Mouse (Mus musculus): ENCODE data around the gene Inpp5a.
"Not testable (repeated sequence)": the region's sequence is repeated elsewhere in the genome, so short reads cannot be mapped to it uniquely, and the experiment has no call there.

The Inpp5a gene

DNA sequence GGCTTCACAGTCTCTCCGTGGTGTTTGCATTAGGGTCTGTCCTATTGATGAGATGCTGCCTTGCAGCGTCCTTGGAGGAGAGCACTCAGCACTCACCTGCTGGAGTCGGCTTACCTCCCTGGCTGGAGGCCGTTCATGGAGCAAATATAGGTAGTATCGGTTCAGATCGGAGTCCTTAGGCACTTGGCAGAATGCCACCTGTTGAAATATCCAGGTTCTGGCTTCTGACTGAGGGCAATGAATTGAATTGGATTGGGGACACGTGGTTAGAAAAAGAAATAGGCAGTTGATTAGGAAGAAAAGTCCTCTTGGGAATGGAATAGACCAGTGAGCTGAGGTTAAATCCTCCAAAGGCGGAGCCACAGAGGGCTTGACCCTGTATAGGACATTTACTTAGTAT lies 12.9 kb downstream of the Inpp5a start:
- peak; percentile 47 for DNase-seq

DNA sequence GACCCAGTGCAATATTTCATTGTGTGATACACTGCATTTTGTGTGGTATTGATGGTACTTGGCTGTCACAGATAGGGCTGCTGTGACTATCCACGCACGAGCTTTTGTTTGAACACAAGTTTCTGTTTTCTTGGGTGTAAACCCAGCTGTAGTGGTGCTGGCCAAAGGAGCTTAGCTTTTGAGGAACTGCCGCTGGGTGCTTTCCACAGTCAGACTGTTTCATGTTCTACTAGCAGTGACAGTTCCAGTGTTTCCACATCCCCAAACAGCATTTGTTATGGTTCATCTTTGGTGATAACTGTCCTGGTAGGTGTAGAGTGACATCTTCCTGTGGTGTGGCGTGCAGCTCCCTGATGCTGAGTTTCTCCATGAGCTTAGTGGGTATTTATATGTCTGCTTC lies 13.8 kb downstream of the Inpp5a start:
- DNase-seq: no peak

DNA sequence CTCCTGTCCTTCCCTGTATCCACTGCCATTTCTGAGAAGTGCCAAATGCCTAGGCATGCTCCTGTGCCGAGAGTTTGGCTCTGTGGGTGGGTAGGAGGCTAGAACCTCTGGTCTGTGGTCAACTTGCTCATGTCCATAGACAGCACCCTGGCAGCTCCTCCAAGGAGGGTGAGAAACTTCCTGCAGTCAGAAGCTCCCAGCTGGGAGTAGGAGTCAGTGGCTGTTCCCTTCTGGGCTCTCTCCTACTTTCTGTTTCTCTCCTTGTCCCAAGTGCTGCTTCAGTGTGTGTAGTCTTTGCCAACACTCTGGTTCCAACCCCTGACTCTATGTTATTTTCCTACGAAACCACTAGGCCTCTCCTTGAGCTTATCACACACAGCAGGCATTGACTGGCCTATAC lies 17.7 kb downstream of the Inpp5a start:
- DNase-seq: no peak

DNA sequence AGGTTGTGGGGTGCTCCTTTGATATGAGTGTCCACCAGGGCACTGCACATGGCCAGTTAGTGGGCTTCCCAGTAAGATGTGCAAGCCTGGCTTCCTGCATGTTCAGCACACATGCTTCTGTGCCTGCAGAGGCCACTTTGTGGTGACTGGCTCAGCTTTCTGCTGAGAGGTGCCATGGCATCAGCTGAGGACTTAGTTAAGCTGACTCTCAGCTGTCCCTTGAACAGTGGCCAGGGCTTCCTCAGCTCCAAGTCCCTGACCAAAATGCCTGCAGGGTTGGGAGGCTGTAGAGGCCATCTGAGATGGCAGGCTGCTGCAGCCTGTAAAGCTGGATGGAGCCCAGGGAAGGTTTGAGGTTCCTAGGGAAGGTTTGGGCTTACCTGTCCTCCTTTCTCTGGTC lies 19.1 kb downstream of the Inpp5a start:
- DNase-seq: peak; percentile 90

DNA sequence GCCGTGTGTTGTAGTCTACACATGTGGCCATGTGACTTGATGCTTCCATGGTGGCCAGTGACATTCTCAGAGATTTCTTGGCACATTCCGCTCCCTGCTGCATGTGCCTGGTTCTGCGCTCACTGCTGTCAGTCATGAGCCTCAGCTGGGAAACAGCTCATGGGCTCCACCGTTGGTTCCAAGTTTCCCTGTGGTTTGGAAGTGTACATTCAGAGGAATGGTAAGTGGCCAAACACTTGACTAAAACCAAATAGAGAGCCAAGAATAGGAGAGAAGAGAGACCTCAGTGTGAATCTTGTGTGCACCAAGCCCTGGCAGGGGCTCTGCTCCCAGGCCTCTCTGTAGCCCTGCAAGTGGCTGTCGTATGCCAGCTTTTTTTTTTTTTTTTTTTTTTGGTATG lies 21.0 kb downstream of the Inpp5a start:
- no peak for DNase-seq

DNA sequence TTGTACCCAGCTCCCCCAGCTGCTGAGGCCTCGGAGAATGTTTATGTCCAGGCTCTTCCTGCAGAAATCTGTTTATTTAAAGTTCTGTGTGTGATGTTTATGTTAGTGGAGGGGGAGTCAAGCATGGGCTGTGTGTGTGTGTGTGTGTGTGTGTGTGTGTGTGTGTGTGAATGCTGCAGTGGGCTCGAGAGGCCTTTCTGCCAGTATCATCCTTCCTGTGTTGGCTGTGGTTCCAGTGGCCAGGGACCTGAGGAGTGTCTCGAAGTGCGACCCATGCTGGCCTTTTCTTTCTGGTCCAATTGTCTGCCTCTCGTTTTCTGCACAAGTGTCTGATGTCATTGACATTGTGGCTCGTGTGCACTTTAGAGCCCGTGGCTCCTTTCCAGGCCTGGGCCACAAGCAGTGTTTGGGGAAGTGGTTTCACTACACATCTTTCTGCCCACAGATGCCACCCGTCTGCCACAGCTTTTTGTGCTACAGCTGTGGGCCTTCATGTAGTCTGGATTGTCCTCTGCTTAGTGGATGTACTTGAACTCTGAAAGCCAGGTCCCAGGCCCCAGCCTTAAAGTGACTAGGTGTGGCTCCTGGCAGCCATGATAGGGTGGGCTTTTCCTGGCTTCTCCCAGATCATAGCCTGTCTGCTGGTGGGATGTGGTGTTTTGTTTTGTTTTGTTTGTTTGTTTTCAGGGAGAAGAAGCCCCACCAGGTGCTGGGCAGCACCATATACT lies 23.5 kb downstream of the Inpp5a start:
- DNase-seq: no peak

DNA sequence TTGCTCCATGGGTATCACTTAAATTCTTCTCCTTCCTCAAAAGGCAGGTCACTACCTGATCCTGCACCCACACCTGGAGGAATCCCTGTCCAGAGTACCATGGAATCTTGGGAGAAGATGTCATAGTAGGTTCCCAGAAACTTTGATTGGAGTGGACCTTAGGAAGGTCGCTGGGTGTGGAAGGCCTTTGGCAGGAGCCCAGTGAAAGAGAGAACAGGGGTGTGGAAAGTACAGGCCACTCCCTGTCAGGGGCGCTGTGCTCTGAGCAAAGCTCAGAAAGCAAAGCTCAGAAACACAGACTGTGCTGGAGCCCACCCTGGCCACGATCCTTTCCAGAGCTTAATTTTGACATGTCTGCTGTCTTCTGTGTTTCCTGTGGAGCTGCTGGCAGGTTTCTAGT lies 24.5 kb downstream of the Inpp5a start:
- no peak for DNase-seq

DNA sequence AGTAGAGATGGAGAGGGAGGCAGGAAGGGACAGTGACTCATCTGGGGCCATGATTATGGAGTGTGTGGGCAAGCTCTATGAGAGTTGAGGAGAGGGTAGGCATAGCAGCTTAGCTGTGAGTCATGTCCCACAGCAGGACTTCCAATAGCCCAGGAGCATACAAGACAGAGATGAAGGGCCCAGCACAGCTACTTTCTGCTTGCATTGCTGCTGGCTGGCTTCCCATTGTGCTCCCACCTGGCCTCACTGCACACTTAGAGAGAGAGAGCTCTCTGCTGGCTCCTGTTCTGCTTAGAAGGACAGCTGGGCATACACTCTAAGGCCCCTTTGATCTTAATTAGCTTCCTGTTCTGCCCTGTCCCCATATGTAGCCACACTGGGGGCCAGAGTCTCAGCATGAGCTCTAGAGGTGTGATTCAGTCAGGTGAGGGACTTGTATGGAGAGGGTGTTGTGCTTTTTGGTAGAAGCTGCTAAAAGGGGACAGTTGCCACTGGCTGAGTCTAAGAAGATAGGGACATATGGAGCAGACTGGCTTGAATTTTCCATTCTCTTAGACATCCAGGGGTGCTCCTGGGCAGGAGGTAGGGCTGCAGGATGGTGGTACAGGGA lies 26.8 kb downstream of the Inpp5a start:
- peak; percentile 75 for DNase-seq

DNA sequence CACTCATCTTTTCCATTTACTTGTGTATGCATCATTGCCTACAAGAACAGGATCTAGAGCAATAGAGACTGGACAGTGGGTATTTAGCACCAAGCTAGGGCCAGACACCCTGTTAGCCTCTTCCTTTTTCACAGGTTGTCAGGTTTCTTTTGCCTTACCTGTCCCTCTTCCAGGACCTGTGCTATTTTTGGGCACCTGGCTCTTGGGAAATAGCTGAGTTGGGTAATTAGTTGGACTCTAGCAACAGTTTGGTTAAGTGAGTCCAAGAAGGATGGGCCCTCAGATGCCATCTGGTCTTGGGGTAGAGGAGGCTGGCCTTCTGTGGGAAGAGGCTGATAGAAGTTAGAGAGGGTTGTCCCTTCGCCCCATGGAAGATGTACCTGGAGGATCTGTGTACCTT lies 29.5 kb downstream of the Inpp5a start:
- no peak for DNase-seq

DNA sequence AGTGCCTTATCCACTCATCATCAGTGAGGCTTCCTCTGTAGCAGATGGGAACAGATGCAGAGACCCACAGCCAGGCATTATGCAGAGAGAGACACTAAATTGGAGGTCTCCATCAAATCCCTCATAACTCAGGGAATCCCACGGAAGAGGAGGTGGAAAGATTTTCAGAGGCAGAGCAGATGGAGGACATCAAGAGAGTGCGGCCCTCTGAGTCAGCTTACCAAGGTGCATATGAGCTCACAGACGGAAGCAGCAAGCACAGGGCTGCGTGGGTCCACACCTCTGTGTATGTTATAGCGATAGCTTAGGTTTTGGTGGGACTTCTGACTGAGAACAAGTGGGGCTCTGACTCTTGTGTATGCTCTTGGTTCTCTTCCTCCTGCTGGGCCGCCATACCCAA lies 33.9 kb downstream of the Inpp5a start:
- DNase-seq: no peak

DNA sequence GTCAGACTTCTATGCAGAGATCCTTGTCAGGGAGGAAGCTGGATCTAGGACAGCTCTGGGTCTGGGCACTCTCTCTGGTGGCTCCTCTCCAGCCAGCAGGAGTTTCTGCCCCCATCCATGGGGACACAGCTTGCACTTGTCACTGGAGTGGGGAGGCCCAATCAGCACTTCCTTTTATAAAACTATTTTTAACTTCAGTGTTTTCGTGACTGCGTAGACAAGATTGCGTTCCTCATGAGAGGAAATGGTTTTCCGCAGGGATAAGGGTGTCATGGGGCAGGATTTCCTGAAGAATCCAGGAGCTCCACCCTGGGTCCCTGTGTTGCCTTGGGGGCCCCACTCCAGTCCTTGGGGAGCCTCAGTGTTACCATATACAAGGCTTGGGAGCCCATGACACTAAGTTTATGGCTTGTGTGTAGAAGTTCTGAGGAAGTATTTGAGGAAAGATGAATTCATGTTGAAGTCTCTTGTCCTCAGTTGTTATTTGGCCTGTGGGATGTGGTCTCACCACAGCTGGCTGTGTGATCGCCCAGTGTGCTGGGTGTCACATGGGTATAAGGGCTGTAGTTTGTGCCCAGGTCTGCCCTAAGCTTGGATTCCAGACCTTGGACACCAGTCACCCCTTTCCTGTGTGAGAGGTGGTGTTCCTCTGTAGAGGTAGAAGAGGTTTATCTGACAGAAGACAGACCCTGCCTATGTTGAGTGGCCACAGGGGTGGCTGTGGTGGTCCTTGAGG lies 45.4 kb downstream of the Inpp5a start:
- peak; percentile 68 for DNase-seq

DNA sequence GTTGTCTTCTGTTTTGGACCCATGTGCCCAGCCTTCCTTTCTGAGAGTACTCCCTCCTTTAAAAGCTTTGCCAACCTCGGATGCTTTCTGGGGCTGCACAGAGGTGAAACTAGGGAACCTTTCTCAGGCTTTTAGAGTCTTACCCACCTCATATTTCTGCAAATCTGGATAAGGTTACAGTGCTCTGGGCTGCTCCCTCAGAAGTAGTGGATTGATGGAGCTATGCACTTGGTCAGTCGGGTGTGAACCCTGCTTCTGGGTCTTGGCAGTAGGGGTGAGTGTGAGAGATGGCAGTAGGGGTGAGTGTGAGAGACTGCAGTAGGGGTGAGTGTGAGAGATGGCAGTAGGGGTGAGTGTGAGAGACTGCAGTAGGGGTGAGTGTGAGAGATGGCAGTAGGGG lies 46.0 kb downstream of the Inpp5a start:
- DNase-seq: not testable (repeated sequence)

DNA sequence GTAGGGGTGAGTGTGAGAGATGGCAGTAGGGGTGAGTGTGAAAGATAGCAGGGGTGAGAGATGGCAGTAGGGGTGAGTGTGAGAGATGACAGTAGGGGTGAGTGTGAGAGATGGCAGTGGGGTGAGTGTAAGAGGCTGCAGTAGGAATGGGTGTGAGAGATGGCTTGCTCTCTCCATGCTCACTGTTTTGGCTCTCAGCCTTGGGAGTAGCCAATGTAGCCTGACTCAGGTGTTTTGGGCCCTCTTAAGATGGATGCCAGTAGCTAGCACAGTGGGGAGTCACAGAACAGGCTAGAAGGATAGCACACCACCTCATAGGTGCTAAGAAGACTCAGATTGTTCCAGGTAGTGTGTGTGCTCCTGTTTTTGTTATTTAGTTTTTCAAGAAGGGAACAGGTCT lies 46.8 kb downstream of the Inpp5a start:
- DNase-seq: peak; percentile 53

DNA sequence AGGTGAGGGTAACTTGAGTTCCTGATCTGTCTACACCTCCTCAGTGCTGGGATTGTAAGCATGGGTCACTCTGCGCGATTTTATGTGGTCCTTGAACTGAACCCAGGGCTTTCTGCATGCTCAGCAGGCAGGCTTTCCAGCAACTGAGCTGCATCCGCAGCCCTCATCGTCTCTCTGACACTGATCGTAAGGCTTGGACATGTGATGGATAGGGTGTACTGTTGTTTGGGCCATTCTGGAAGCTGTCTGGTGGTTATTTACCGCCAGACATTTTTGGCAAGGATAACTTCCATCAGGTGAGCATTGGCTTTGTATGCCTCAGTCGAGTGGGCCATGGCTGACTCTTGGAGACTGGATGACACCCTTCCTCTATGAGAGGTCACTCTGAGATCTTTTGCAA lies 48.0 kb downstream of the Inpp5a start:
- no peak for DNase-seq

DNA sequence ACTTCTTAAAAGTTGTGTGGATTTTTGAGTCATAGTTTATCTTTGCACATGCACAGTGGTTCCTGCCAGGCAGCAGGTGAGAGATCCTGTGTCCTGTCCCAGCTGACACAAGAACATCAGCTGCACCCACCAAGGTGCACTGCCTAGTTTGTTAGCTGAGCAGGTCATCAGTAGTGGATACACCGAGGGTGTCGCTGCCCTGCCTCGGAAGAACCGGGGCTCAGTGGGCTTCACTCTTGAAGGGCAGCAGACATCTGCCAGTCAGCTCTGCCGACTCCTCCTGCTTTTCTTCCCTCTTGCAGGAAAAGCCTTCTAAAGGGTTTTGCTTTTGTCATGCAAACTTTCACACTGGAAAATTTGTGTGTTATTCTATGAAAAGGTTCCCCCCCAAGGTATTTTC lies 48.6 kb downstream of the Inpp5a start:
- DNase-seq: peak; percentile 47

DNA sequence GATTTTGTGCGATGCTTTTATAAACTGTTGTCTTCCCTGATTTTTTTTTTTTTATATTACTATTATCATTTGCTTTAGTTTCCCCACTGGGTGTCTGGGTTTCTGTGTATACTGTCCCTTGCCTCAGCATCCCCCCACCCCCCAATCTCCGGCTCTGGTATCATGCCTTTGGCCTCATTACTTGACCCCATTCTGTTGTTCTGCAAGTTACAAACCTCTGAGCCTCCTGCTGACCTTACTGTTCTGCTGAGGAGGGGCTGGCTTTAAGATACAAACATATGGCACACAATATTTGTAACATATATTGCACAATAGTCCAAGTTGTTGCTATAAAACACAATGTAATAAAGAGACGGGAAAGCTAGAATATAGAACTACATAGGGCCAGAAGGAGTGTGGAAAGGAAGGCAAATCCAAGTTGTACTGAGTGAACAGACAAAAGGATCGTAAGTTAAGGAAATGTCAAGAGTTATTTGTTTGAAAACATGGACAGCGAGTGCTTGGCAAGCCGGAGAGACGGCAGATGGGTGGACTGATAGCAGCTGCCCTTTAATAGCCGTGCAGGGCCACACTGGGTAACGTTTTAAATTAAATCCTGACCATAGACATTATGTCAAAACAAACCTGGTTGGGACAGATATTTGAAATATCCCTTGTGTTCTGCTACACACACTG lies 49.2 kb downstream of the Inpp5a start:
- DNase-seq: peak; percentile 80

DNA sequence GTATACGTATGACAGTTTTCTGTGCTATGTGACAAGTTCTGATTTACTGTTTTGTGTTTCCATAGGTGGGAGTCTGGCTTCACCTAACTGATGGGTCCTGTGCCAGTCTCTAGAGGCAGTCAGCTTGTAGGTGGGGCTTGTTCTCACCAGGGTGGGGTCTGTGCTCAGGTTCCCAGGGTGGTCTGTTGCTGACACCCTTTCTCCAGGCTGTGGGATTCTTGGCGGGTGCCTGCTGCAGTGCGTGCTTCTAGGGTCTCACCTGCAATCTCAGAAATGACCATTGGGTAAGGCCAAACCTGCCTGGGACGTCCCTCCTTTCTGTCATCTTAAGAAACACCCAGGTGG lies 49.7 kb downstream of the Inpp5a start:
- DNase-seq: peak; percentile 58

DNA sequence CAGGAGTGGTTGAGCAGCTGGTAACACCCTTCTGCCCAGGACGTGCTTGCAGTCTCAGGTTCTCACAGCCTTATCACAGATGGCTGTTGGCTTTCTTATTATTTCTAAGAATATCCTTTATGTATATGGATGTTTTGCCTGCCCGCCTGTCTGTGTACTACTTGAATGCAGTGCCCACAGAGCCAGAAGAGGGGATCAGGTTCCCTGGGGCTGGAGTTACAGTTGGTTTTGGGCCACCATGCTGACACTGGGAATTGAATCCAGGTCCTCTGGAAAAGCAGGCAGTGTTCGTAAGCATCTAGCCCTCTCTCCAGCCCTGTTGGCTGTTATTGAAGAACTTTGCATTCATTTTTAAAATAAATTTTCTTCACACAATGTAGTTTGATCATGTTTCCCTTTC lies 50.1 kb downstream of the Inpp5a start:
- DNase-seq: peak; percentile 35

DNA sequence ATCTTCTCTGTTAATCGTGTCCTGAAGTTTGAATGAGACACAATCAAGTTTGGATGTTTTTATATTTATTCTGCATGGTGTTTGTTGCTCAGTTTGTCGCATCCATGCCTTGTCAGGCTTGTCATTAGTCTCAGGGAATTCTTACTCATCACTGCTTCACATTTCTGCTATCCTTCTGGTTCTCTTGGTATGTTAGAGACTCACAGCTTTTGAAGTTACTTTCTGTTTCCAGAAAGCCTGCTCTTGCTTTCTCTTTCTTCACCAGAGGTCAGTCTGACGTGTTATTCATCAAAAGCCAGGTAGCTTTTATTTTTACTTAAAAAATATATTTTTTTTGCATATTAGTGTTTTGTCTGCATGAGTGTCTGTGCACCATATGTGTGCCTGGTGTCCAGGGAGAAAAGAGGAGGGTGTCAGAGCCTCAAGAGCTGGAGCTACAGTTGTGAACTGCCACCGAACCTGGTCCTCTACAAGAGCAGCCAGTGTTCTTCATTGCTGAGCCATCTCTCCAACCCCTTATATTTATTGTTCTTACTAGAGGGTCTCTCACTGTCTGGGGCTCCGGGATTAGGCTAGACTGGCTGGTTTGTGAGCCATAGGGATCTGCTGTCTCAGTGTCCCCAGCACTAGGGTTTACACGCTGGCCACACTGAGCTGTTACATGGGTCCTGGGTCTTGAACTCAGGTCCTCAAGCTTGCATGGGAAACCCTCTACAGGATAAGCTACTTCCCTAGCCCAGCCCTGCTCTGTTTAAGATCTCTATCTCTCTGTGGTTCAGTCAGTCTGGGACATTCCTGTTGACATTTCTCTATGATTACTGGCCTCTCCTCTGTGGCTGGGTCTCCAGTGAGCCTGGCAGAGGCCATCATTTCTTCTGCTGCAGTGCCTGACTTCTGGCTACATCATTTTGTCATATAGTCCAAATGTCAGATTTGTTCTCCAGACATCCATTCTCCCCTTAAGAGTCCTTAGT lies 51.3 kb downstream of the Inpp5a start:
- peak; percentile 27 for DNase-seq

DNA sequence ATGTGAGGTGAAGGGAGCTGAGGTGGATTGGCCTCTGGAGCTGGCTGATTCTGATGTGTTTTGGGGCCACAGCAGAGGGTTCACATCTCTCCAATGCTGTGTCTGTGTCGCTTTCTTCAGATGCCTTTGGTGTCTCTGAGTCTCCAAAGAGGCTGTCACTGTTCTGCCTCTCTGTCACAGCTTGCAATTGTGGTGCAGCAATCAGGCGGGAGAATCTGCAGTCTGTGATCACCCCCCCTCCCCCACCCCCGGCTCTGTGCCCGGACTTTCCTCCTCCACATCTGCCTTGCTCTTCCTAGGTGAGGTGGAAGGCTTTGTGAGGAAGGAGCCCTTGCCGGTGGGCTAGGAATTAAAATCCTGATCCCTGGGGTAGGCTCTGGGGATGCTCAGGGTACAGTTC lies 52.1 kb downstream of the Inpp5a start:
- DNase-seq: peak; percentile 11

DNA sequence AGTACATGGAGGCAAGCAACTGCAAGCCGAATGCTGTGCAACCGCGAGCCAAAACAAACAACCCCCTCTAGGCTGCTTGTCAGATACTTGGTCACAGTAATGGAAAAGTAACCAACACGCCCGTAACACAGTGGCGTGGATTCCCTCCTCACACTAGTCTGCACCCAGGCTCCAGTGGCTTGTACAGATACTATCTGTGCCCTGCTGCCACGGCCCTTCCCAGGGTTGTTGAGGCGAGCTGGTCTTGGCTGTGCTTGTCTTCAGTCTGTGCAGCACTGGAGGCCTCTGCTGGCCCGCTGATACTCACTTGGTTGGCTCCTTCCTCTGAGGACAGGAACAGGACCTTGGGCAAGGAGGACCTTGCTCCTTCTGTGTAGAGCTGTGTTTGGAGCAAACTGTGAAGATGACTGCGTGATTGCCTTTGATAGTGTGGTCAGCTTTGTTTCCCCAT lies 52.9 kb downstream of the Inpp5a start:
- DNase-seq: peak; percentile 58

DNA sequence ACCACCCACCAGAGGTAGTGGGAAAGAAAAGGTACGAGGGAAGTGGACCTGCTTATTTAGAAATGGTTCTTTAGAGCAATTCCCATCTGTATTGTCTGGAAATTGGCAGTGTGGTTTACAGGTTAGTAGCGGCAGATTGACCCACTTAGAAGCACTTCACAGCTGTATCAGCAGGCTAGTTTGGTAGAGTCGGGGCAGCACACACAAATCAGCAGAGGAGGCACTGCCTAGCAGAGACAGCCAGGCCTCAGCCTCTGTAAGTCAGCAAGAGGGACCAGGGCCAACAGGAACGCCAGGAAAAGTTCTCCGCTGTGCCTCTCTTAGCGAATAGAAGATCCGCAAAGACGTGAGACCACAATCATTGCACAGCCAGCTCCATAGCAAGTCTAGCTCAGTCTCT lies 56.7 kb downstream of the Inpp5a start:
- DNase-seq: peak; percentile 18

Measured in cerebellum, adult 9-11 months (tissue).